Mouse (Mus musculus) urinary bladder, postnatal 10 days (tissue): Measurements from ENCODE around the gene Ptprk.

Experiments used
- DNase-seq: peaks from one replicate; pipeline ENCODE4 v3.0.0; 2022; ENCODE audit warnings: low spot score

Gene Ptprk

GRCm38 (mm10) chr10:28564110-28564674 is 489.6 kb downstream of the Ptprk start:
- DNase-seq, result no peak

GRCm38 (mm10) chr10:28566378-28566777 is 491.8 kb downstream of the Ptprk start:
- DNase-seq, result no peak

GRCm38 (mm10) chr10:28566828-28567227 is 492.2 kb downstream of the Ptprk start:
- DNase-seq, result no peak

GRCm38 (mm10) chr10:28567441-28567840 is 492.8 kb downstream of the Ptprk start:
- DNase-seq, result no peak

- no peak for DNase-seq
Measured at GRCm38 (mm10) chr10:28568047-28568446, 493.4 kb downstream of the Ptprk start.

GRCm38 (mm10) chr10:28579596-28579995 is 505.0 kb downstream of the Ptprk start:
- DNase-seq, result no peak

- no peak for DNase-seq
Measured at GRCm38 (mm10) chr10:28586565-28587138, 512.0 kb downstream of the Ptprk start.

- no peak for DNase-seq
Measured at GRCm38 (mm10) chr10:28588401-28588800, 513.8 kb downstream of the Ptprk start.

GRCm38 (mm10) chr10:28590822-28591221 is 516.2 kb downstream of the Ptprk start:
- no peak for DNase-seq

GRCm38 (mm10) chr10:28593566-28594292 is 519.1 kb downstream of the Ptprk start:
- no peak for DNase-seq

GRCm38 (mm10) chr10:28596897-28597296 is 522.3 kb downstream of the Ptprk start:
- no peak for DNase-seq

- no peak for DNase-seq
Measured at GRCm38 (mm10) chr10:28609136-28609535, 534.5 kb downstream of the Ptprk start.

GRCm38 (mm10) chr10:28614396-28614795 is 539.8 kb downstream of the Ptprk start:
- DNase-seq, result no peak

GRCm38 (mm10) chr10:28617203-28617602 is 542.6 kb downstream of the Ptprk start:
- DNase-seq, result no peak

- DNase-seq, result no peak
Measured at GRCm38 (mm10) chr10:28618002-28618401, 543.4 kb downstream of the Ptprk start.

GRCm38 (mm10) chr10:28619415-28619814 is 544.8 kb downstream of the Ptprk start:
- DNase-seq, result no peak

GRCm38 (mm10) chr10:28636096-28636495 is 561.5 kb downstream of the Ptprk start:
- DNase-seq, result no peak

GRCm38 (mm10) chr10:28641887-28642286 is 567.3 kb downstream of the Ptprk start:
- DNase-seq, result no peak
